Mouse (Mus musculus): ENCODE results near the gene Usp39. TPM values are rescaled to one million over a fixed set of nuclear protein-coding genes. Genes with fewer than 3 reads are reported as not detected.

The Usp39 gene
- total RNA-seq, 2 experiments from 2014 or later = 66.8 to 115 TPM

Other genes starting within 250 kb of the Usp39 start
- 7.8 and 10.1 TPM in 2 replicates for gene St3gal5, start 247.6 kb downstream of the Usp39 start, total RNA-seq (2015)
- gene St3gal5, start 247.6 kb downstream of the Usp39 start, total RNA-seq (2017) = 11.5 and 14.6 TPM in 2 replicates
- not detected in 2 replicates for gene Atoh8, start 109.6 kb downstream of the Usp39 start, total RNA-seq (2015)
- not detected in 2 replicates for gene Atoh8, start 109.6 kb downstream of the Usp39 start, total RNA-seq (2017)
- gene Sftpb, start 40.6 kb downstream of the Usp39 start, total RNA-seq (2015) = not detected in 2 replicates
- gene Sftpb, start 40.6 kb downstream of the Usp39 start, total RNA-seq (2017) = not detected in 2 replicates
- 30.3 and 31.9 TPM in 2 replicates for gene 0610030E20Rik, start 2.1 kb upstream of the Usp39 start, total RNA-seq (2015)
- 23.0 and 24.7 TPM in 2 replicates for gene 0610030E20Rik, start 2.1 kb upstream of the Usp39 start, total RNA-seq (2017)
- 1.1 and 1.2 TPM in 2 replicates for gene Tmem150a, start 10.3 kb upstream of the Usp39 start, total RNA-seq (2015)
- 0.33 TPM in 1 of 2 replicates, not detected in the other for gene Tmem150a, start 10.3 kb upstream of the Usp39 start, total RNA-seq (2017)
- gene Rnf181, start 21.8 kb upstream of the Usp39 start, total RNA-seq (2015) = 65.5 and 87.8 TPM in 2 replicates
- 51.4 and 53.7 TPM in 2 replicates for gene Rnf181, start 21.8 kb upstream of the Usp39 start, total RNA-seq (2017)
- gene Vamp5, start 35.3 kb upstream of the Usp39 start, total RNA-seq (2015) = 39.1 and 70.3 TPM in 2 replicates
- gene Vamp5, start 35.3 kb upstream of the Usp39 start, total RNA-seq (2017) = 13.0 and 34.9 TPM in 2 replicates
- 240 and 247 TPM in 2 replicates for gene Vamp8, start 45.5 kb upstream of the Usp39 start, total RNA-seq (2015)
- 267 and 283 TPM in 2 replicates for gene Vamp8, start 45.5 kb upstream of the Usp39 start, total RNA-seq (2017)
- 11.2 and 11.6 TPM in 2 replicates for gene Ggcx, start 69.1 kb upstream of the Usp39 start, total RNA-seq (2015)
- gene Ggcx, start 69.1 kb upstream of the Usp39 start, total RNA-seq (2017) = 6.7 and 8.5 TPM in 2 replicates
- gene Mat2a, start 94.4 kb upstream of the Usp39 start, total RNA-seq (2015) = 342 and 403 TPM in 2 replicates
- 192 and 230 TPM in 2 replicates for gene Mat2a, start 94.4 kb upstream of the Usp39 start, total RNA-seq (2017)
- not detected in 2 replicates for gene Sh2d6, start 176.5 kb upstream of the Usp39 start, total RNA-seq (2015)
- gene Sh2d6, start 176.5 kb upstream of the Usp39 start, total RNA-seq (2017) = not detected in 2 replicates
- gene Capg, start 199.2 kb upstream of the Usp39 start, total RNA-seq (2015) = 24.4 and 25.5 TPM in 2 replicates
- gene Capg, start 199.2 kb upstream of the Usp39 start, total RNA-seq (2017) = 42.7 and 60.1 TPM in 2 replicates

All from megakaryocyte progenitor cell, adult 5-6 weeks (primary cell).